In genomic region chr5:74482034-74482433, GRCm38 (mm10) we compare ENCODE assay signal across 15 mouse cellular contexts. TPM values are rescaled to one million over a fixed set of nuclear protein-coding genes. Genes with fewer than 3 reads are reported as not detected.
DNase-seq lines count a peak whose midpoint lies in the region; ATAC-seq and TF ChIP-seq lines count a peak whose summit lies in the region.
"Had no signal": no experiment of that assay in that cellular context is flagged by ENCODE, and none has a peak within 500 bp of the region (broad histone marks: within the 10 kb centered on the region; RNA-seq: fewer than 3 reads in every experiment).

No protein-coding gene starts in this region.

- no peak overlapping the region for H3K4me3 ChIP-seq in hindbrain, postnatal 0 days (ENCODE audit: low read length)
- H3K4me3 ChIP-seq in hindbrain, embryonic 16.5 days (ENCODE audit: low read length): no peak overlapping the region
- H3K4me3 ChIP-seq in stomach, postnatal 0 days (ENCODE audit: low read depth, low read length): no peak overlapping the region
- H3K4me3 ChIP-seq: hindbrain, embryonic 12.5 days; limb, embryonic 15.5 days had no signal

- no peak overlapping the region for H3K9ac ChIP-seq in hindbrain, postnatal 0 days (replicated peaks; ENCODE audit: low read length)
- H3K9ac ChIP-seq in hindbrain, embryonic 16.5 days (ENCODE audit: low read depth, low read length): no peak overlapping the region
- H3K9ac ChIP-seq in stomach, postnatal 0 days (ENCODE audit: low read length): no peak overlapping the region
- H3K9ac ChIP-seq: hindbrain, embryonic 12.5 days; limb, embryonic 15.5 days had no signal

- TF ChIP-seq EP300 in stomach, postnatal 0 days (optimal IDR thresholded peaks at IDR 0.05): no peak

- no peaks in the 10 kb centered on the region for H3K27me3 ChIP-seq in hindbrain, postnatal 0 days (ENCODE audit: insufficient read depth, low read length)
- no peaks in the 10 kb centered on the region for H3K27me3 ChIP-seq in hindbrain, embryonic 16.5 days (replicated peaks; ENCODE audit: control insufficient read depth, insufficient read depth, low read length)
- H3K27me3 ChIP-seq in stomach, postnatal 0 days (ENCODE audit: control insufficient read depth, insufficient read depth, low read length): no peaks in the 10 kb centered on the region
- H3K27me3 ChIP-seq: CH12.LX; hindbrain, embryonic 12.5 days; limb, embryonic 15.5 days had no signal

- H3K36me3 ChIP-seq in hindbrain, postnatal 0 days (ENCODE audit: insufficient read depth, low read length): no peaks in the 10 kb centered on the region
- H3K36me3 ChIP-seq in hindbrain, embryonic 16.5 days (ENCODE audit: control insufficient read depth, insufficient read depth, low read length): no peaks in the 10 kb centered on the region
- H3K36me3 ChIP-seq in stomach, postnatal 0 days (ENCODE audit: control insufficient read depth, insufficient read depth, low read length): no peaks in the 10 kb centered on the region
- H3K36me3 ChIP-seq: hindbrain, embryonic 12.5 days; limb, embryonic 15.5 days had no signal

- 57% methylated on average over 3 of the region's 3 CpGs for WGBS in hindbrain, postnatal 0 days
- 55% methylated on average over 3 of the region's 3 CpGs for WGBS in hindbrain, embryonic 16.5 days
- 80% methylated on average over 3 of the region's 3 CpGs for WGBS in stomach, postnatal 0 days

- peak overlapping the region; percentile 51; the same call in 1 of the 2 replicates for H3K27ac ChIP-seq in hindbrain, postnatal 0 days
- H3K27ac ChIP-seq in hindbrain, embryonic 16.5 days (ENCODE audit: low read depth, low read length): no peak overlapping the region
- no peak overlapping the region for H3K27ac ChIP-seq in stomach, postnatal 0 days (replicated peaks)
- H3K27ac ChIP-seq: hindbrain, embryonic 12.5 days; limb, embryonic 15.5 days had no signal

- DNase-seq in cerebellum, adult 9-11 months: peak; percentile 5
- no peak for DNase-seq in cerebellum, adult 9-10 months
- DNase-seq in hindbrain, postnatal 0 days (ENCODE audit: low spot score): peak; percentile 51
- DNase-seq in right cerebral cortex, postnatal 10 days (ENCODE audit: low spot score in 2 of 2): peak; percentile 38
- DNase-seq in right cerebral cortex, postnatal 25 days: no peak
- no peak for DNase-seq in stomach, postnatal 0 days (ENCODE audit: low spot score)
- no peak for DNase-seq in layer of hippocampus, postnatal 25 days (ENCODE audit: extremely low spot score in 1 of 2, low spot score in 1 of 2)
- DNase-seq: adrenal gland, postnatal 14 days; gastrocnemius, postnatal 14 days; kidney, postnatal 10 days had no signal

- no peaks in the 10 kb centered on the region for H3K9me3 ChIP-seq in hindbrain, postnatal 0 days (ENCODE audit: low read length)
- no peaks in the 10 kb centered on the region for H3K9me3 ChIP-seq in hindbrain, embryonic 16.5 days (ENCODE audit: control insufficient read depth, low read length)
- no peaks in the 10 kb centered on the region for H3K9me3 ChIP-seq in stomach, postnatal 0 days (ENCODE audit: control insufficient read depth, low read length)
- H3K9me3 ChIP-seq: hindbrain, embryonic 12.5 days; limb, embryonic 15.5 days had no signal

- H3K4me1 ChIP-seq in hindbrain, postnatal 0 days (ENCODE audit: insufficient read depth, low read length): no peaks in the 10 kb centered on the region
- peaks cover 4% of the 10 kb centered on the region; the same call in 1 of the 2 replicates for H3K4me1 ChIP-seq in hindbrain, embryonic 16.5 days (ENCODE audit: control insufficient read depth, insufficient read depth, low read depth, low read length)
- no peaks in the 10 kb centered on the region for H3K4me1 ChIP-seq in stomach, postnatal 0 days (replicated peaks; ENCODE audit: control insufficient read depth, insufficient read depth)
- H3K4me1 ChIP-seq: limb, embryonic 15.5 days had no signal

- H3K4me2 ChIP-seq in hindbrain, postnatal 0 days (ENCODE audit: low read depth, low read length): no peak overlapping the region
- no peak overlapping the region for H3K4me2 ChIP-seq in hindbrain, embryonic 16.5 days (ENCODE audit: low read length)
- H3K4me2 ChIP-seq in stomach, postnatal 0 days (replicated peaks; ENCODE audit: low read depth): no peak overlapping the region
- H3K4me2 ChIP-seq: hindbrain, embryonic 12.5 days; limb, embryonic 15.5 days had no signal

- 0 out of 2 replicates have a peak, but pooled peaks have one; percentile 53 for ATAC-seq in hindbrain, postnatal 0 days
- no peak for ATAC-seq in hindbrain, embryonic 16.5 days
- no peak for ATAC-seq in stomach, postnatal 0 days (ENCODE audit: low FRiP score, low TSS enrichment)
- ATAC-seq: intestine, postnatal 0 days had no signal

- peak; percentile 45 for TF ChIP-seq CTCF in hindbrain, postnatal 0 days (IDR thresholded peaks at IDR 0.05; ENCODE audit: low read depth)
- 0 out of 2 replicates have a peak, but pooled peaks have one; percentile 19 for TF ChIP-seq CTCF in stomach, postnatal 0 days (IDR thresholded peaks at IDR 0.05; ENCODE audit: low read depth)

RNA-seq across cellular contexts. Expression of gene Scfd2, which starts 49.5 kb away (rescaled TPM):
- total RNA-seq in hindbrain, postnatal 0 days (2014; rRNA removed): 29.7 and 35.1 TPM in 2 replicates
- 17.3 and 18.9 TPM in 2 replicates for polyA plus RNA-seq in hindbrain, postnatal 0 days (2015; fragmentation: Nextera tagmentation; extraction: Ambion mirVana)
- polyA plus RNA-seq in hindbrain, embryonic 16.5 days (2015; fragmentation: Nextera tagmentation; extraction: Ambion mirVana): 20.1 and 20.9 TPM in 2 replicates
- 14.3 and 15.2 TPM in 2 replicates for polyA plus RNA-seq in stomach, postnatal 0 days (2015; fragmentation: Nextera tagmentation; extraction: Ambion mirVana)
- total RNA-seq in layer of hippocampus, postnatal 25 days (2021): 10 to 100 TPM; 22.7 to 24.4 TPM

RNA-seq across cellular contexts. Expression of gene Fip1l1, which starts 53.2 kb away (rescaled TPM):
- total RNA-seq in hindbrain, postnatal 0 days (2014; rRNA removed): 34.8 and 47.4 TPM in 2 replicates
- 66.2 and 67.7 TPM in 2 replicates for polyA plus RNA-seq in hindbrain, postnatal 0 days (2015; fragmentation: Nextera tagmentation; extraction: Ambion mirVana)
- polyA plus RNA-seq in hindbrain, embryonic 16.5 days (2015; fragmentation: Nextera tagmentation; extraction: Ambion mirVana): 64.9 and 71.4 TPM in 2 replicates
- 33.3 and 33.5 TPM in 2 replicates for polyA plus RNA-seq in stomach, postnatal 0 days (2015; fragmentation: Nextera tagmentation; extraction: Ambion mirVana)
- total RNA-seq in layer of hippocampus, postnatal 25 days (2021): 10 to 100 TPM; 59.0 to 63.5 TPM

Comparison
In these comparisons a context has a peak if more than half of its experiments do, and no peak if none do; other contexts are left out.
1. DNase-seq: peak in cerebellum, adult 9-11 months (single experiment), hindbrain, postnatal 0 days (single experiment) and right cerebral cortex, postnatal 10 days (2 of 2); none in cerebellum, adult 9-10 months (single experiment), right cerebral cortex, postnatal 25 days (single experiment), stomach, postnatal 0 days (single experiment) and layer of hippocampus, postnatal 25 days (0 of 2).